Mouse (Mus musculus) hindbrain, embryonic 16.5 days (tissue): ENCODE measurements around the gene Anks4b. TPM values are rescaled to one million over a fixed set of nuclear protein-coding genes. Genes with fewer than 3 reads are reported as not detected.

ENCODE experiments used
- ATAC-seq: fragments of 200-750 bp; cut with Nextera tagmentation; 2 replicates; pipeline ENCODE4 v1.8.0; 2017; ENCODE audit warnings: moderate TSS enrichment, moderate library complexity
- H3K27ac ChIP-seq: fragments of 300-500 bp; sonication (generic); 2 replicates; pipeline ENCODE4 v1.5.1; 2014; ENCODE audit warnings: low read depth, mild to moderate bottlenecking, control low read depth, low read length, moderate library complexity
- H3K27me3 ChIP-seq: fragments of 300-500 bp; sonication (generic); replicated peaks from 2 replicates; pipeline ENCODE4 v1.6.1; 2014; ENCODE audit warnings: low read length; ENCODE audit not compliant: control insufficient read depth, insufficient read depth
- H3K36me3 ChIP-seq: fragments of 300-500 bp; sonication (generic); 2 replicates; pipeline ENCODE4 v1.6.1; 2014; ENCODE audit warnings: mild to moderate bottlenecking, low read length, moderate library complexity, mixed read lengths; ENCODE audit not compliant: control insufficient read depth, insufficient read depth
- H3K4me1 ChIP-seq: fragments of 300-500 bp; sonication (generic); 2 replicates; pipeline ENCODE4 v1.6.1; 2014; ENCODE audit warnings: low read depth, low read length; ENCODE audit not compliant: control insufficient read depth, insufficient read depth
- H3K4me2 ChIP-seq: fragments of 300-500 bp; sonication (generic); 2 replicates; pipeline ENCODE4 v1.6.1; 2014; ENCODE audit warnings: mild to moderate bottlenecking, low read length, control low read depth, moderate library complexity
- H3K4me3 ChIP-seq: fragments of 300-500 bp; sonication (generic); 2 replicates; pipeline ENCODE4 v1.5.1; 2014; ENCODE audit warnings: mild to moderate bottlenecking, low read length, control low read depth, moderate library complexity
- H3K9ac ChIP-seq: fragments of 300-500 bp; sonication (generic); 2 replicates; pipeline ENCODE4 v1.6.1; 2014; ENCODE audit warnings: low read depth, mild to moderate bottlenecking, control low read depth, low read length, moderate library complexity
- H3K9me3 ChIP-seq: fragments of 300-500 bp; sonication (generic); 2 replicates; pipeline ENCODE4 v1.6.1; 2014; ENCODE audit warnings: mild to moderate bottlenecking, low read length, moderate library complexity; ENCODE audit not compliant: control insufficient read depth
- WGBS: fragments of 180-500 bp; shearing (Covaris S2); extraction: QIAGEN DNeasy Blood & Tissue Kit; methylation state at CpG from one replicate; pipeline ENCODE4 v1.1.7; 2014; 5-methylcytosine and 5-hydroxymethylcytosine counted together
- polyA plus RNA-seq: library from polyadenylated mRNA; unstranded; fragments of >200 nt; fragmentation: Nextera tagmentation; extraction: Ambion mirVana; gene quantifications from 2 replicates; pipeline ENCODE4 v1.2.1, GENCODE M21; 2015

The Anks4b gene
- polyA plus RNA-seq, 1 experiment from 2014 or later = not detected

DNA sequence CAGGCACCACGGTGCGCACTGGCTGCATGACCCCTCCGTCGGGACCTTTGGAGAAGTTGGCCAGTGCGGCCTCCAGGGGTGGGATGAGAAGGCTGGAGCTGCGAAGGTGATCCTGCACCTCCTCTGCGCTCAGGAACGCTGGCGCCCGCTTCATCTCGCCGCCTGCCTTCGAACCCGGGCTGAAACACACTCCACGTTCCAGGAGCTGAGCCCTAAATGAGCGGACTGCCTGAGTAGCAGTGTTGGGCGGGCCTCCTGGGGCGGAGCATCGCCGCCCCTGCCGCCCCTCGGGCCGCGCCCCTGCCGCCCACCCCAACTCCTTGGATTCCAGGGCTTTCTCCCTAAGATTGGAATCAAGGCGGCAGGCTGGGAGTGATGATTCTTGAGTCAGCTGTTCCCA lies 28.1 kb downstream of the Anks4b start, which contains the start of gene Crym:
Gene Crym, minus strand, starts transcription at position 341 of the 400 bp plus-strand sequence.
- no peaks in the 10 kb centered on the region for H3K9me3 ChIP-seq
- H3K9ac ChIP-seq = peak within 1 kb of the TSS; percentile 54
- no peak for ATAC-seq
- no peaks in the 10 kb centered on the region for H3K36me3 ChIP-seq
- no peak within 1 kb of the TSS for H3K27ac ChIP-seq
- H3K4me3 ChIP-seq = peak within 1 kb of the TSS; percentile 41
- 5% methylated on average over 20 of the region's 26 CpGs for WGBS
- peak within 1 kb of the TSS; percentile 70 for H3K4me2 ChIP-seq
- peaks cover 4% of the 10 kb centered on the region for H3K4me1 ChIP-seq
- peaks cover 13% of the 10 kb centered on the region for H3K27me3 ChIP-seq

DNA sequence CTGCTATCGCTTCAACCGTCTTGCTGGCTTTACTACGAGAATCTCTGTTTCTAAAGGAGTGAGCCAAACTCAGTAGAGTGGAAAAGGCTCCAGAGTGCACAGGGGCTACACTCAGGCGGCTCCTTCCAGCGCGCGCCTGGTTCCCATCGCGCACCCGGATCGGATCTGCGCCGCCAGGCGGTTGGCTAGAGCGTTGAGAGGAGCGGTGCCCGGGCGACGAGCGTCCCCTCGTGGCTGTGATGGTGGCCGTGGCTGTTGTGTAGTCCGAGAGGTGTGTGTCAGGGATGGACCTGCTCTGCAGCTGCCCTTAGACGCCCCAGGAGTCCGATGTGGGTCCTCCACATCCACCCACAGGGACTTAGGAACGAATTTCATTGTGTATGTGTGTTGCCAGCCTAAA lies 30.1 kb downstream of the Anks4b start, which contains the start of gene Abca14:
Gene Abca14, plus strand, starts transcription at position 173 of the 400 bp plus-strand sequence.
- 0 out of 2 replicates have a peak within 1 kb of the TSS, but pooled peaks have one; percentile 29 for H3K9ac ChIP-seq

DNA sequence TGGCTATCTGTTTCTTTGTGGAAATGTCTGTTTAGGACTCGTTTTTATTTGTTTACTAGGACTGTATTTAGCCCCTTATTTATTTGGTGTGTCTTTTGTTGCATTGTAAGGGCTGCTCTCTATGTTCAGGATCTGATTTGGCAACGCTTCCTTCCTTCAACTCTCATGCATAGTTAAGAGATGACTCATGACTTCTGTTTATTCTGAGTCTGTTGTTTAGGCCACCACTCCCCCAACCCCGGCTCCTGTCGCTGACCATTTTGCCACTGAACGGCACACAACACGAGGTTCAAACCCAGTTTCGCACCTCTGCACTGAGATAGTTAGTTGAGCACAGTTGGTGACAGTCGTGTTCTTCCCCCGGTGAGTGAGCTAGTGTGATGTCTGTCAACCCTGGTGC lies 32.3 kb downstream of the Anks4b start:
- Histone ChIP-seq H3K4me1 (peaks cover 4% of the 10 kb centered on the region), H3K4me2 (no peak overlapping the region), H3K36me3 (no peaks in the 10 kb centered on the region), H3K9me3 (no peaks in the 10 kb centered on the region), H3K27me3 (peaks cover 13% of the 10 kb centered on the region), H3K4me3 (no peak overlapping the region), H3K27ac (no peak overlapping the region), H3K9ac (no peak overlapping the region)
- WGBS = 69% methylated on average over 9 of the region's 9 CpGs
- no peak for ATAC-seq

More for the DNA sequence above, 30.1 kb downstream of the Anks4b start, which contains the start of gene Abca14:
- no peak within 1 kb of the TSS for H3K27ac ChIP-seq
- H3K27me3 ChIP-seq = peaks cover 13% of the 10 kb centered on the region
- 4% methylated on average over 26 of the region's 26 CpGs for WGBS
- peak within 1 kb of the TSS; percentile 28 for H3K4me2 ChIP-seq
- H3K4me3 ChIP-seq = no peak within 1 kb of the TSS
- peak; percentile 88 for ATAC-seq
- peaks cover 4% of the 10 kb centered on the region for H3K4me1 ChIP-seq
- H3K9me3 ChIP-seq = no peaks in the 10 kb centered on the region
- no peaks in the 10 kb centered on the region for H3K36me3 ChIP-seq

DNA sequence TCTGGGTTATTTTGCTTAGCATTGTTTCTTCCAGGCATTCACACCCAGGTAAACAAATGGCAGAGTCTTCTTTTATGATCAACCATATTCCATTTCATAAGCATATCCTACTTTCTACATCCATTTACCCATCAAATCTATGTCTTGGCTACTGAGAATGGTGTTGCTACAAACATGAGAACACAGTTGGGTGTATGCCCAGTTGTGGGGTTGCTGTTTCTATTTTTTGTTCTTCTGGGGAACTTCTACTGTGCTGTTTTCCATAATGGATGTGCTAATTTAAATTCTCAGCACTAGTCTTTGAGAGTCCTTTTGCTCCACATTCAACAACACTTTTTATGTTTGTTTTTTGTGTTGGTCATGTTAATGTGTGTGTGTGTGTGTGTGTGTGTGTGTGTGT lies 54.9 kb downstream of the Anks4b start:
- H3K4me3 ChIP-seq = no peak overlapping the region
- H3K36me3 ChIP-seq = no peaks in the 10 kb centered on the region
- no peaks in the 10 kb centered on the region for H3K4me1 ChIP-seq
- H3K9me3 ChIP-seq = no peaks in the 10 kb centered on the region
- no peak overlapping the region for H3K4me2 ChIP-seq
- no peak overlapping the region for H3K9ac ChIP-seq
- ATAC-seq = no peak
- no peaks in the 10 kb centered on the region for H3K27me3 ChIP-seq
- no peak overlapping the region for H3K27ac ChIP-seq

Other genes starting within 250 kb of the Anks4b start
- 0.11 TPM in 1 of 2 replicates, not detected in the other for gene Dnah3, start 78.6 kb upstream of the Anks4b start, polyA plus RNA-seq
- 17.1 and 19.3 TPM in 2 replicates for gene Tmem159, start 71.5 kb upstream of the Anks4b start, polyA plus RNA-seq
- not detected in 2 replicates for gene Zp2, start 28.6 kb upstream of the Anks4b start, polyA plus RNA-seq
- 10.7 and 12.9 TPM in 2 replicates for gene Crym, start 28.3 kb downstream of the Anks4b start, polyA plus RNA-seq
- not detected in 2 replicates for gene Abca14, start 30.1 kb downstream of the Anks4b start, polyA plus RNA-seq
- not detected in 2 replicates for gene Abca15, start 154.8 kb downstream of the Anks4b start, polyA plus RNA-seq
- not detected in 2 replicates for gene Abca16, start 235.8 kb downstream of the Anks4b start, polyA plus RNA-seq